Mouse (Mus musculus) left cerebral cortex, postnatal 4 days (tissue): ENCODE measurements at regions not wholly inside any gene's neighbourhood (a gene's known extent, or its start where the extent isn't known, plus 50 kb on each side); places are given as distances from the start of the nearest gene placed in this dataset.

Experiments used
- DNase-seq: peaks from one replicate; pipeline ENCODE4 v3.0.0-alpha.2; 2022
- intact Hi-C: fragments of 180-260 bp; cut with DNase I; formaldehyde crosslinking; loops from one replicate; pipeline ENCODE4 v1.15.1; 2025

DNA sequence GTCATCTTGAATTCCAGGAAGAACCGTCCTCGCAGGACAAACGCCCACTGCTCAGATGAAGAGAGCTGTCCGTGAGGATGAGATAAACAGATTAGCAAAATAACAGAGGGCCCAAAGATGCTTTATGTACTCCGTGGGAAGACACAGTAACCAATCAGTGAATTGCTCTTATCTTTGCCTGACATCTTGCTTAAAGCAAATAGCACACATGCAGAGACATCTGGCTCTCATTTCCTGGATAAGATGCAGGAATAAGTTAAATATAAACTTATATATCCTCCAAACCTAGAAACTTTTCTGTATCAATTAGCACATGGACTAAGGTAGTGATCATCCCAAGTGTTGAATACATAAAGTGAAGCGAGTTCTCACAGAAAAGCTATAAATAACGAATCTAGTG lies 169.3 kb downstream of the Gm5426 start:
- intact Hi-C loops = no loop called here

GRCm38 (mm10) chr10:96308713-96309445 lies 172.5 kb downstream of the Gm5426 start:
- intact Hi-C loops = no loop called here
- DNase-seq = peak; percentile 67

More for the DNA sequence above, 169.3 kb downstream of the Gm5426 start:
- DNase-seq = no peak

GRCm38 (mm10) chr10:96309766-96310165 lies 173.4 kb downstream of the Gm5426 start:
- intact Hi-C loops = no loop called here
- no peak for DNase-seq

GRCm38 (mm10) chr10:96325297-96325696 lies 188.9 kb downstream of the Gm5426 start:
- intact Hi-C loops = no loop called here
- no peak for DNase-seq

DNA sequence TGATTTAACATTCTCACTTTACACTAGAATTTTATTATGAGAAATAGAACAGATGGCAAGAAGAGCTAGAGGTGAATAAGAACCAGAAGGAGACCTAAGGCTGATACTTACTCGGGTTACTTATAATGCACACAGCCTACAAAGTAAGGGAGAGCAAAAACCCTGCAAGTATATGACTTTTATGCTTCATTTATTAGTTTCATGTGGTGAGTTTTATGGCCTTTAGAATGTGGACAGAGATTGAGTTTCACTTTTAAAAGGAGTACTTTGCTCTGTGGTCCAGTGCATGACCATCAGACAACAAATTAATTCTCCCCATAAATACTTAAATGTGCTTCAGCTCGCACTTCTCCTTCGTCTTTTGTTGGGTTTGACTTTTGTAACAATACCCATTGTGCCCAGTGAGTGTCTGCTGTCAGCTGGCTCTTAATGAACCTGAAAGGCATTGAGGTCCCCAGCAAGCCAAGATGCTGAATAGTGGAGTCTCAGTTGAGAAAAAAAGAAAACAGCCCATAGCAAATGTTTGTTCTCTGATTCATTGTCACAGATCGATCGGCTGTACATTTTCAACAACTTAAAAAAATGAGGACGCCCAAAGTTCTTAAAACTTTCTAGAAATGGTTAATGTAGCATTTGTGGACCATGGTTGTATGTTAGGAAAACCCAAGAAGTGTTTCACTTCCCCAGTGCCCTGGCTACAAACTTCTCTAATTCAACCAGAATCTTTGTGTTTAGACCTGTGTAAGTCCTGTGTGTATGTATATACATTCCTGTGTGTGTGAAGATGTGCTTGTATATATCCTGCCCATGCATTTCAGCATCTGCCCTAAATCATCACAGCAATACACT lies 194.5 kb downstream of the Gm5426 start:
- intact Hi-C loops = no loop called here

DNA sequence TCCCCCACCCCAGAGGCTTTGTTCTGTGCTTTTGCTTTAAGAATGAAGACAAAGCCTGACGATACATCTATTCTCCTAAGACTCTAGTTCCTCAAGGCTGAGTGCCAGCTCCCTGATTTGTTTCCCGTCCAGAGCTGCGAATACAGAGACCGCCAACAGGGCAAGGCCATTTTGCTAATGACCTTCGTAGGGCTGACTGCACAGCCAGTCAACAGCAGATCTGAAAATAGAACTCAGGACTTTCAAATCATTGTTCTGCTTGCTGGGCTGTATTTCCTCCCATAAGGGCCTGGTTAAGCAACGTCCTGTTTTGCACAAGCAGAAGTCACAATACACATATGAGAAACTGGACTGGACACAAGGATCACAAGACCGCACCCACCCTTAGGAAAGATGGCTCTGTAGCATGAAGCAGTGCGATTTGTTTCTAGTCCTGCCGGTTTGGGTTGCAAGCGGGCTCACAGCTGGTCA lies 196.4 kb downstream of the Gm5426 start:
- peak; percentile 28 for DNase-seq
- intact Hi-C loops = no loop called here

More for the DNA sequence above, 194.5 kb downstream of the Gm5426 start:
- DNase-seq = no peak

DNA sequence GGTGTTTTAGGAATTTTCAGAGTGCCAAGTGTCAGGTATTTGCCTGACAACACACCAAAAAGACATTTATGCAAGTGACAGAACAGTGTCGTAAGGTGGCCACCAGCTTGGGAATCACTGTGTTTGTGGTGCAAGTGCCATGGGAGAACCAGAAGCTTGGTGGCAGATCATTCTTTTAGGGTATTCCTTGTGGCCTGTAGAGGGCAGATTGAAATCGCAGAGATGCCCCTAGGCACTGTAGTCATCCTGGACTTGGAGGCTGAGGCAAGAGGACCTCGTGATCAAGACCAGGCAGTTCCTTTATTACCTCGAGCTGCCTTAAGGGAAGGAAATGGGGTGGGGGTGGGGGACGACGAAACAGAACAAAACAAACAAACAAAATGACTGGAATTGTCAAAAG lies 196.8 kb downstream of the Gm5426 start:
- DNase-seq = no peak

GRCm38 (mm10) chr10:96336271-96336670 lies 199.9 kb downstream of the Gm5426 start:
- intact Hi-C loops = no loop called here
- no peak for DNase-seq

More for the DNA sequence above, 196.8 kb downstream of the Gm5426 start:
- intact Hi-C loops = no loop called here

DNA sequence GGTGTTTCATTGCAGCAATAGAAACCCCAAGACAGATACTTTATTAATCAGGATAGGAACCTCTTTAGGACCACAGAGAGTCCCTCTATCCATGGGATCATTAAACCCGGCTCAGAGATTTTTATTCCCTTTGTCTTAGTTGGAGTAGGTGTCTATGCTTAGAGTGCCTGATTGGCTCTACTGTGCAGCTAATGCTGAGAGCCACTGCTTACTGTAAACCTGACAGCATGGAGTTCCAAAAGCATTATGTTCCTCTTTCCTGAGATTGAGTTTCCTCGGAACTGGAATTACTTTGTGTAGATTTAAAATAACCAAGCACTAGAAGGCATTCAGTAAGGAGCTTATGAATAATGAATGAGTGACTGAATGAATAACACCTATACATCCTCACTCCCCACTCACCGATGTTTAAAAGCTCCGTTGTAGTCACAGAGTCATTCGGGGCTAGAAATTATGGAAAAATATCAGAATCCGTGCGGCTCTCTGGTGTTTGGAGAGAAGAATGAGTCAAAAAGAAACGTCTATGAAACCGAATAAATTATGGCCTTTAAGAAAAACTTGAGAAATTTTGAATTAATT lies 200.8 kb downstream of the Gm5426 start:
- intact Hi-C loops = no loop called here
- no peak for DNase-seq

- DNase-seq = no peak
- intact Hi-C loops = no loop called here
Observed at GRCm38 (mm10) chr10:96337797-96338608, 201.6 kb downstream of the Gm5426 start.

GRCm38 (mm10) chr10:96338609-96338978 lies 202.2 kb downstream of the Gm5426 start:
- no peak for DNase-seq
- intact Hi-C loops = no loop called here

DNA sequence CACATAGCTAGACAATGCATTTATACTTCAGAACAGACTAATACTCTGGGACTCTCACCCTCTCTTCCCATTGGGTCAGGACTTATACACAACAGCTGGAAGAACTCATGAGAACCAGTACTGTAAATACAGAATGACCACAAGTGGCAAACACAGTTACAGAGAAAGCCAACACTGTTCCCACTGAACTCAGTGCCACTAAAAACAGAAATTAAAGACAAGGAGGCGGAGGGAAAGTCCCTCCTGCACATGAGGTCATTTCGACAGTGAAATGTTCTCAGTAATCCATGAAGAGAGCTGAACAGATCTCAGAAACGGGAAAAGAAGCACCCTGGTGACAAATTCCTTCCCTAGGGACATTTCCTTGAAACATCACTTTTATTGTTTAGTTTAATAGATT lies 206.1 kb downstream of the Gm5426 start:
- DNase-seq = no peak
- intact Hi-C loops = no loop called here

DNA sequence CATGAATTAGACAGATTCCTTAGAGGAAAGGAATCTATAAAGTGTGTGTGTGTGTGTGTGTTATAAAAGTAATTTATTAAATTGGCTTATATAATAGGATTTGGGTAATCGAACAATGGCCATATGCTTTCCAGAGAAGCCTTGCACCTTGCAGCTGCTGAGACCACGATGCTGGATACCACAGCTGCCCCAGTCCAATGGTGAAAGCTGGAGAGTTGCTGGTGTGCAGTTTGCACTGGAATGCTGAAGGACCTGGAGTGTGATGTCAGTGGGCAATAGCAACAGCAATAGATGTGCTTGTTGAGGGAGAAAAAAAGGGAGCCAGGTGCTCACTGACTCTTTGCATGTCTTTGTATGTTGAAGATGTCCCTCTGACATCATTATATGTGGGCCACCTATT lies 207.3 kb downstream of the Gm5426 start:
- intact Hi-C loops = no loop called here
- no peak for DNase-seq

DNA sequence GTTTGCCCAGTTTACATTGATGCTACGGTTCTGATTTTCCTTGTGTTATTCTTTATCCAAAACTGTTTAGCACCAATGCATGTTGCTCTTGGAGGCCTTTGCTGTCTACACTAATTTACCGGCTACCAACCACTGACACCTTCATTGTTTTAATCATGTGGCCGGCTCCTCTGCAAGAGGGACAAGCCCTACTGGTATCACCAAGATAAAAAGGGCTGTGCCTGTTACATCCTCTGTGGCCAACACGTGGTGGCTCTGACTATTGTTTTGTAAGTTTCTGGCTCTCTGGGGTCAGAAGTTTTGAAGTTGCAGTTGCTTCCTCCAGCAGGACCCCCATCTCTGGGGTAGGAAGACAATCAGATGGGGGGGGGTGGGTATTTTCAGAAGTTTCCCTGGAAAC lies 214.3 kb downstream of the Gm5426 start:
- DNase-seq = no peak
- intact Hi-C loops = no loop called here

- DNase-seq = no peak
- intact Hi-C loops = no loop called here
Observed at GRCm38 (mm10) chr10:96351320-96351719, 214.9 kb downstream of the Gm5426 start.

GRCm38 (mm10) chr10:96356980-96357624 lies 220.7 kb downstream of the Gm5426 start:
- intact Hi-C loops = no loop called here
- DNase-seq = no peak

- no peak for DNase-seq
- intact Hi-C loops = no loop called here
Observed at GRCm38 (mm10) chr10:96357632-96358031, 221.2 kb downstream of the Gm5426 start.

DNA sequence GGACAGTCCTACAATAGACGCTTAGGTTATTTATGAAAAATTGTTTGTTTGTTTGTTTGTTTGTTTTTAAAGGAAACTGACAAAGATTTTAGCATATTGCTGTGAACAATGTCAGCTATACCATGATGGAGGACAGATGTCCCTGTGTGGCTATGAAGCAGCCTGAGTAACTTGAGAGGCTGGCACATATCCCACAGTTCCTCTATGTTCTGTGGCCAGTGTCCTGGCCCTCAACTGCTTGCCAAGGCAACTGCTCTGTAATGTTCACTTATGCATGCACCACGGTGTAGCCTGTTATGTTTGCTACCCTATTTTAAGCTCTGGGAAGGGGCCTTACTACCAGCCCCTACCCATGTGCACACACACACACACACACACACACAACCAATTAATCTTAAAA lies 222.6 kb downstream of the Gm5426 start:
- intact Hi-C loops = no loop called here
- DNase-seq = peak; percentile 28

DNA sequence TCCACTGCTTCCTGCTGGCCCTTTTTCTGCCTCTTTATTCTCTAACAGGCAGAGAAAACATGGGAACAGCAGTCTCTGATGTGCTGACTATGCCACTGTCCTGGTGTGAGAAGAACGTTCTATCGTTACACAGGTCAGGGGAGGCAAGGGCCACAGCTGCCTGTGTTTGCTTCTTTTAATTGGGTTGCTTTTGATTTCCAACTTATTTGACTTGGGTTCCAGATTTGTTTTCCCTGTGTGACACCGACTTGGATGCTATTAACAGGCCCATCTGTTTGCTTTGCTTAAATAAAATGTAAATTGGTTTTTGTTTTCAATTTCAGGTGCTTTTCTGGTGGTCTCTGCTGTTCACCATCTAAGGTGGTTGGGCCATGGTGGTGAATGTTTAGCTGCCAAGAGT lies 225.8 kb downstream of the Gm5426 start:
- no peak for DNase-seq
- intact Hi-C loops = no loop called here

DNA sequence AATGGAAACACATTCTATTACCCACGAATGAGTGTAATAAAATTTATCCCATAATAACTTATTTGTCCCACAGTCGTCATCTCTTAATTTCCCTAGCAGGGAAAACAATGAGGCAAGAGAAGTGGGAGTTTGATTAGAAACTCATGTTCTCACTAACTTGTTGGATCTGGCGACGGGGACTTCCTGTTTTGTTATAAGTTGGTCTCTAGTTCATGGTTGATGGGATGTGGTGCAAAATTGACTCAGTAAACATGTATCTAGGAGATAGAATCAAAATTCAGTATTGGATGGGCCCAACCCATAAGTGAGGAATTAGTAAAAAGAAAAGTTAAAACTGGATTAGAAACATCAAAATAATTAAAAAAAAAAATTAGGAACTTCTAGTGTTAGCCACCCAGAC lies 227.5 kb downstream of the Gm5426 start:
- intact Hi-C loops = no loop called here
- DNase-seq = no peak
